Mouse (Mus musculus) cerebellum, adult 2 months (tissue): Measurements from ENCODE around the gene Ffar2. TPM values are rescaled to one million over a fixed set of nuclear protein-coding genes. Genes with fewer than 3 reads are reported as not detected.

Experiments used
- DNase-seq, 2 experiments: peaks; one replicate each; pipeline ENCODE4 v3.0.0; 2021
- H3K27ac ChIP-seq: fragments of 200-500 bp; 2 replicates; pipeline ENCODE4 v1.5.1; 2012; ENCODE audit warnings: low read length, control low read depth, inconsistent platforms; ENCODE audit not compliant: insufficient read depth
- H3K27me3 ChIP-seq: fragments of 200-500 bp; 2 replicates; pipeline ENCODE4 v1.6.1; 2012; ENCODE audit warnings: inconsistent platforms, mild to moderate bottlenecking, low read length, moderate library complexity; ENCODE audit not compliant: control insufficient read depth, insufficient read depth
- H3K4me1 ChIP-seq: fragments of 200-500 bp; 2 replicates; pipeline ENCODE4 v1.6.1; 2011; ENCODE audit warnings: low read length; ENCODE audit not compliant: control insufficient read depth, insufficient read depth
- H3K4me3 ChIP-seq: fragments of 200-500 bp; replicated peaks from 2 replicates; pipeline ENCODE3; 2011; ENCODE audit warnings: mild to moderate bottlenecking, low read depth, low read length, control low read depth; ENCODE audit not compliant: insufficient read depth
- CTCF ChIP-seq: fragments of 200-500 bp; IDR thresholded peaks from 2 replicates; pipeline ENCODE4 v1.5.1; 2011; ENCODE audit warnings: low read depth, mild to moderate bottlenecking, control low read depth, low read length, moderate library complexity, borderline replicate concordance; ENCODE audit not compliant: insufficient read depth
- POLR2A ChIP-seq: fragments of 200-500 bp; IDR thresholded peaks from 2 replicates; pipeline ENCODE4 v1.6.1; 2011; ENCODE audit warnings: low read length, control low read depth, borderline replicate concordance; ENCODE audit not compliant: insufficient read depth
- WGBS: fragments of 180-500 bp; shearing (Covaris S2); methylation state at CpG from one replicate; pipeline ENCODE4 v1.1.7; 2018; 5-methylcytosine and 5-hydroxymethylcytosine counted together
- polyA plus RNA-seq: library from polyadenylated mRNA; depleted of rRNA; stranded (reverse); fragments of >200 nt; gene quantifications from 2 replicates; pipeline ENCODE4 v1.2.3, GENCODE M21; 2012; rRNA removed

The Ffar2 gene
- polyA plus RNA-seq, result 0.03 TPM in 1 of 2 replicates, not detected in the other

GRCm38 (mm10) chr7:30823675-30824074 lies at the start of gene Ffar2:
Gene Ffar2 (minus strand): TSS chr7:30823775.
- no peak for TF ChIP-seq POLR2A
- no peak for TF ChIP-seq CTCF
- Histone ChIP-seq H3K27ac (no peak within 1 kb of the TSS), H3K27me3 (no peaks in the 10 kb centered on the region), H3K4me3 (no peak within 1 kb of the TSS), H3K4me1 (no peaks in the 10 kb centered on the region)
- WGBS, result 89% methylated on average over 18 of the region's 18 CpGs
- no peak for DNase-seq

- Histone ChIP-seq H3K27ac (no peak overlapping the region), H3K4me1 (no peaks in the 10 kb centered on the region), H3K4me3 (no peak overlapping the region), H3K27me3 (no peaks in the 10 kb centered on the region)
- 17% methylated on average over 15 of the region's 15 CpGs for WGBS
- DNase-seq, result peak; percentile 61 to 64
- TF ChIP-seq POLR2A (no peak), CTCF (peak; percentile 63)
Observed at GRCm38 (mm10) chr7:30873083-30873482, 49.5 kb upstream of the Ffar2 start.

GRCm38 (mm10) chr7:30863386-30863785 lies 39.8 kb upstream of the Ffar2 start:
- H3K27me3 ChIP-seq, result no peaks in the 10 kb centered on the region
- H3K4me3 ChIP-seq, result no peak overlapping the region
- no peak overlapping the region for H3K27ac ChIP-seq
- H3K4me1 ChIP-seq, result no peaks in the 10 kb centered on the region
- TF ChIP-seq CTCF (no peak), POLR2A (no peak)
- no peak for DNase-seq
- WGBS, result 41% methylated on average over 8 of the region's 8 CpGs

- Histone ChIP-seq H3K4me1 (no peaks in the 10 kb centered on the region), H3K4me3 (no peak within 1 kb of the TSS), H3K27me3 (no peaks in the 10 kb centered on the region), H3K27ac (no peak within 1 kb of the TSS)
- TF ChIP-seq POLR2A (no peak), CTCF (no peak)
- DNase-seq, result no peak
- WGBS, result 81% methylated on average over 12 of the region's 12 CpGs
Observed at GRCm38 (mm10) chr7:30861464-30861863, 37.9 kb upstream of the Ffar2 start, which contains the start of gene Ffar1. Gene Ffar1 (minus strand): TSS chr7:30861564.

- H3K4me3 ChIP-seq, result peak overlapping the region; percentile 26
- no peaks in the 10 kb centered on the region for H3K4me1 ChIP-seq
- no peaks in the 10 kb centered on the region for H3K27me3 ChIP-seq
- no peak overlapping the region for H3K27ac ChIP-seq
- peak; percentile 32 to 40 for DNase-seq
- WGBS, result 9% methylated on average over 15 of the region's 16 CpGs
- no peak for TF ChIP-seq POLR2A
- TF ChIP-seq CTCF, result peak; percentile 68; the same call in 1 of the 2 replicates
Observed at GRCm38 (mm10) chr7:30859635-30860402, 36.2 kb upstream of the Ffar2 start.

GRCm38 (mm10) chr7:30859290-30859634 lies 35.7 kb upstream of the Ffar2 start:
- DNase-seq, result peak; percentile 37 to 44
- no peaks in the 10 kb centered on the region for H3K27me3 ChIP-seq
- no peak overlapping the region for H3K4me3 ChIP-seq
- H3K27ac ChIP-seq, result no peak overlapping the region
- peak; percentile 62 for TF ChIP-seq CTCF
- no peak for TF ChIP-seq POLR2A
- no peaks in the 10 kb centered on the region for H3K4me1 ChIP-seq

GRCm38 (mm10) chr7:30857746-30858145 lies 34.2 kb upstream of the Ffar2 start:
- TF ChIP-seq POLR2A (no peak), CTCF (no peak)
- WGBS, result 78% methylated on average over 1 of the region's 1 CpGs
- no peak overlapping the region for H3K4me3 ChIP-seq
- DNase-seq, result no peak
- no peaks in the 10 kb centered on the region for H3K27me3 ChIP-seq
- no peaks in the 10 kb centered on the region for H3K4me1 ChIP-seq
- no peak overlapping the region for H3K27ac ChIP-seq

- H3K27ac ChIP-seq, result no peak within 1 kb of the TSS
- no peaks in the 10 kb centered on the region for H3K4me1 ChIP-seq
- WGBS, result 78% methylated on average over 6 of the region's 6 CpGs
- DNase-seq, result no peak
- TF ChIP-seq POLR2A (no peak), CTCF (no peak)
- no peaks in the 10 kb centered on the region for H3K27me3 ChIP-seq
- no peak within 1 kb of the TSS for H3K4me3 ChIP-seq
Observed at GRCm38 (mm10) chr7:30856078-30856477, 32.5 kb upstream of the Ffar2 start, which contains the start of gene Ffar3. Gene Ffar3 (minus strand): TSS chr7:30856178.
